Mouse (Mus musculus) A20 (cell line): ENCODE data around the gene Trp53i13.
A peak's percentile ranks its signal among the peaks of the same experiment; 100 is the strongest.
"Not testable (repeated sequence)": the region's sequence is repeated elsewhere in the genome, so short reads cannot be mapped to it uniquely, and the experiment has no call there.

Experiments used
- DNase-seq: peaks from one replicate; pipeline ENCODE4 v3.0.0-alpha.2; 2011; ENCODE audit warnings: low read depth, low spot score

Gene Trp53i13

DNA sequence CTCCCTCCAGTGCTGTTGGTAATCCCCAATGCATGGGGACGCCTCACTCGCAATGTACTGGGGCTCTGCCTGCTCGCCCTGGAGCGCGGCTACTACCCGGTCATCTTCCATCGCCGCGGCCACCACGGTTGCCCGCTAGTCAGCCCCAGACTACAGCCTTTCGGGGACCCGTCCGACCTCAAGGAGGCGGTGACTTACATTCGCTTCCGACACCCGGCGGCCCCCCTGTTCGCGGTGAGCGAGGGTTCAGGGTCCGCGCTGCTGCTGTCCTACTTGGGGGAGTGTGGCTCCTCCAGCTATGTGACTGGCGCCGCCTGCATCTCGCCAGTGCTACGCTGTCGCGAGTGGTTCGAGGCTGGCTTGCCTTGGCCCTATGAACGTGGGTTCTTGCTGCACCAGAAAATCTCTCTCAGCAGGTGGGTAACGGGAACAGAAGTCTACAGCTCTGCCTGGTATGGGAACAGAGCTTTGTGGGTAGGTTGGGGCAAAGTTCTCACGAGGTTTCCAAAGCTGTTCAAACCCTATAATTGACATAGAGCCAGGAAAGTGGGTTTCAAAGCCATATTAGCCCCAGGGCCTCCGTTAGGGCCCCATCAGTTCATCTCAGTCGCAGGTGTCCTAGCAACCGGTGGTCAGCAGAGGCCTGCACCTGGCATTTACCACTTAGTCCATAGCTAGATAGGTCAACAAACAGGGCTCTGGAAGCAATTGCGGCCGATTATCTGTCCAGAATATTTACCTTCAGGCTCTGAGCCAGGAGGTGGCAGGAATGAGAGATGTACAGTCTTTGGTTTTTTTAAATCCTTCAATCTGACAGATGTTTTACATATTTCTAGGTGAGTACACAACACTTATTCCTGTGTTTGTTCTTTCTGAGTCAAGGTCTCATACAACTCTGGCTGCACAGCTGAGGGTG is at the start of gene Trp53i13:
Gene Trp53i13 (minus strand): TSS at position 344 of the 916 bp plus-strand sequence.
- DNase-seq: no peak

DNA sequence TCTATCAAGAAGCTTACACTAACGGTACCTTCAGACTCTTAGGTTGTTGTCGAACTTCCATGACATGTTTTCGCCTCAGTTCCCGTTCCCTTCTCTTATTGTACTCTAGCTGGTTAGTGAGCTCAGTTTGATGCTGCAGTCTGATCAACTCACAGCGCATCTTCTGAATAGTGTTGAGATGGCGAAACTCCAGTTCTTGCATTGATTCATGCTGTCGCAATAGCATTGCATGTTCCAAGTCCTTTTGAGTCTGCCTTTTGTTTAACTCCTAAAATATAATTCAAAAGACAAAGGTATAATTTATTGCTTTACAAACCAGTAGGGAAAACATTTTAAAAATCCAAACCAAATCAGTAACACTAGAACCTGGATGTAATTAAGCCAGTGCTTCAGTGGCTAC is 29.5 kb upstream of the Trp53i13 start:
- no peak for DNase-seq

DNA sequence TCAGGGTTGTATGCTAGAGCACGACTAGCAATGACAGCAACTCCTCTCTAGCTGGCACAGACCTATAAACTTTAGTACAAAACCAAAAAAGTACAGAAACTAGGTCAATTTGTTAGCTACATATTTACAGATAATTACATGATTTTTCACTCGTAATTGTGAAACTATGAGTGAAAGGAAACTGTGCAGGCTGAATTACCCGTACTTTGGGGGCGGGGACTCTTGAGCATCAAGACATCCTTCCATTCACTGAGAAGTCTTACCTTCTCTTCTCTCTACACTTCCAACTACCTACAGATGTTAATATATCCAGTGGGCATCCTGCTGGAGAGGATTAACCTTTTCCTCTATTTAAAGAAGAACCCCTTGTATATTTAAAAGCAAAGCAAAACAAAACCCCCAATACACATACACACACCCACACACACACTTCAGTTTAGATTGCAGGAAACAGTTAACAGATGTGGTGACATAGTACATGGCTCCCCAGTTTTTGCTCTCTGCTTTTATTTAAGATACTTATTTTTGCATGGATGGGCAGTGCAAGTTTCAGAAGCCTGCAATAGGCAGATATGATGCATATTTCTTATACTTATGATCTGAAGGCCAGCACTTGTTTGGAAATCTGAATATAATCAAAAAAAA is 16.5 kb upstream of the Trp53i13 start:
- no peak for DNase-seq

DNA sequence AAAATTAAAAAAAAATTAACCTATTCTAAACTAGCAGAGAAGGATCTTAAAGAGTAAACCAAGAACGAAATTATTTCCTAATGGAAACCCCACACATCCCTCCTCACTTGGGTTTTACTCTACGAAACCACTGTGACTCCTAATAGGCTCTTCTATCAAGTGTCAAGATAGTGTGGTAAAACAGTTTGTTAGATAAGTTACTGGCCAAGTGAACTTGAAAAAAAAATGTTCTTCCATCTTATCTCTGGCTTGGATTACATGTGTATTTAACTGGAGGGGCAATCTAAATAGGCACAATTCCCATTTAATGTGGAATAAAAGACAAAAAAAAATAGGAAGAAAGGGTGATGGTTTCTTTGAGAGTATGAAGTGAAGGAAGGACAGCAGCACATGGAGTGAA is 15.1 kb upstream of the Trp53i13 start:
- DNase-seq: no peak

DNA sequence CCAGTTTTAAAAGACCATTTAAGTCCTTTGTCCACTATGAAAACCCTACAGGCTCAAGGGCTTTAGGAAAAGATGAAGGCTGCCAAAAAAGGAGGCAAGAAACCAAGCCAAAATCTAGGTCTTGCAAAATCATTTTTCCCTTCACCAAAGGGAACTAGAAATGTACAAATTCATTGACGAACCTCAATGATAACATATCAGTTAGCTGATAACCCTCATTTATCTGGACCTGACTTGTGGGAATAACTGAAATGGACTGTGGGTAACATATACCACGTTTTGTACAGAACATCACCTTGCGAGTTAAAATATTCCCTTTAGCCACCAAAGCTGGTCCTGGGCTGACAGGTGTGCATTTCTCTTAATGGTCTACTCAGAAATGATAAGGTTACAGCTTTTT is 13.9 kb upstream of the Trp53i13 start:
- DNase-seq: no peak

DNA sequence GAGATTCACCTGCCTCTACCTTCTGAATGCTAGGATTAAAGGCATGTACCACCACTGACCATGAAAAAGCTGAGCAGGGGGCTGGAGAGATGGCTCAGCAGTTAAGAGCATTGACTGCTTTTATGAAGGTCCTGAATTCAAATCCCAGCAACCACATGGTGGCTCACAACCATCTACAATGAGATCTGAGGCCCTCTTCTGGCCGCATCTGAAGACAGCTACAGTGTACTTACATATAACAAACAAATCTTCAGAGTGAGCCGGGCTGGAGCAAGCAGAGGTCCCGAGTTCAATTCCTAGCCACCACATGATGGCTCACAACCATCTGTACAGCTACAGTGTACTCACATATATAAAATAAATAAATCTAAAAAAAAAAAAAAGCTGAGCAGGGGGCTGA is 12.6 kb upstream of the Trp53i13 start:
- not testable (repeated sequence) for DNase-seq

DNA sequence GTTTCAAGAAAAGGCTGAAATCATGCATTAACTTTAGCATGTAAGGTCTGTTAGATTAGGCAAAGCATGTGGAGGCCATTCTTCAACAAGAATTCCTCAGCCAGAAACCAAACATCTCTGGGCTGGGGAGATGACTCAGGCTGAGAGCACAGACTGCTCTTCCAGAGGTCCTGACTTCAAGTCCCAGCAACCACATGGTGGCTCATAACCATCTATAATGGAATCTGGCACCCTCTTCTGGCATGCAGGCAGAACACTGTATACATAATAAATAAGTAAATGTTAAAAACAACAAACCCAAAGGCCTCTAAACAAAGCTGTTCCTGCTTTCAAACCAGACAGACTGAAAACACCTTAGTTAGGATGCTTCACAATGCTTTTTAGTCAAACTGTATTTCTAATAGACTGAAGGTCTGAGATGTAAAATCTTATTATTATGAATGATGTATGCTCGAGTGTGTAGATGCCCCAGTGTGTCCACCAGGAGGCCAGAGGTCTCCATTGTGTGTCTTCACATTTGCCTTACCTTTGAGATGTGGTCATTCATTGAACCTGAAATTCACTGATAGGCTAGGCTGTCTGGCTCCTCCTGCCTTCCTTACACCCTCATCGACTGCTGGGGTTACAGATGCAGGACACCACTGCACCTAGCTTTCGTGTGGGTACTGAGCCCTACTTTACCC is 10.2 kb upstream of the Trp53i13 start:
- peak; percentile 48 for DNase-seq

DNA sequence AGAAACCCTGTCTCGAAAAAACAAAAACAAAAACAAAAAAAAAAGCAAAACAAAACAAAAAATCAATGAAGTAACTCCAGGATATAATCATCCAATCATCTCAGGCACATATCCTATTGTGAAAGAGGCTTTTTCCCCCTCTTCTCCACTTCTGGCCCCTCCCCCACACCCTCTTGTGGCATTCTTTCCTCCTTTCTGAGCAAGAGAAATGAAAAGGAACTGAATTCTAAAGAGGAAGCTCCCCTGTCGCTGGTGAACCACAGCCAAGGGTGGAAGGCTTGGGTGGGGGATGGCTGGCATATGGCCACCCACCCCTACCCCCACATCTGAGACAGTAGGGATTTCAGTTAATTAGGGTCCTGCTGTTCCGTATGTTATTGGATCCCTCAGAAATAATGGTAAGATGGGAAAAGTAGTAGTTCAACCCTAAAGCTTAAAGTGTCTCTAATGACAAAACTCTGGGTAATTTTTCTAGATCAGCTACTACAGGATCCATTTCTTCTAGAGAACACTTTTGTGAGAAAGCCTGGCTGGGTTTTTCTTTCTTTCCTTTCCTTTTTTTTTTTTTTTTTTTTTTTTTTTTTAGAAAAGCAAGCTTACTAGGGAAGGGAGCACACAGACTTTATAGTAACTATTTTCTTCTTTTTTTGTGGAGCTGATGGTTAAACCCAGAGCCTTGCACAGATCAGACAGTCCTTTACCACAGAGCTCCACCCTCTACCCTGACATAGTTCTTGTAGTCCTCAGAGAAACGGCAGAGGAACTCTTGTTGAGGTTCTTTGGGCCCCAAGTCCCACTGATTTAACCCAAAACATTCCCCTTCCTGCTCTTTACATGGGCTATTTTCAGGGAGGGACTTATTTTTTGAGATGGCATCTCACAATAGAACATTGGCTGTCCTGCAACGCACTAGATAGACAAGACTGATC is 5.1 kb upstream of the Trp53i13 start:
- DNase-seq: no peak

DNA sequence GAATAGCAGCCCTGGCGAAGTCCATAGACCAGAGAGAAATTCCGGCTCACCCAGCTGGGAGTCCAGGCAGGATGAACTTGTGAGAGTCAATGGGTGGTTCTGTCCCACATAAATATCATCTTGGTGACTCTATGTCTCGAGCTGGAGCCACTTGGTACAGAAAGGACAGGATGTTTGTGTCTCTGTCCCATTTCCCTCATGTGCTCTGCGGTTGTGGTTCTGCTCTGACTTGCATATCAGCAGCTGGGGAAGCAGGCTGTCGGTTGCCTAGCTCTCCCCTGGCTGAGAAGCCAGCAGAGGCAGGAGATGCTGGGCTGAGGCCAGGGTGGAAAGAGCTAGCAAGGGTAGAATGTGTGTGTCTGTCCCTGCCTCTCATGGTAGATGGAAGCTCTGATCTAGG is 3.3 kb upstream of the Trp53i13 start, which contains the start of gene Gm10392:
Gene Gm10392 (minus strand): TSS at position 156 of the 400 bp plus-strand sequence.
- DNase-seq: no peak

DNA sequence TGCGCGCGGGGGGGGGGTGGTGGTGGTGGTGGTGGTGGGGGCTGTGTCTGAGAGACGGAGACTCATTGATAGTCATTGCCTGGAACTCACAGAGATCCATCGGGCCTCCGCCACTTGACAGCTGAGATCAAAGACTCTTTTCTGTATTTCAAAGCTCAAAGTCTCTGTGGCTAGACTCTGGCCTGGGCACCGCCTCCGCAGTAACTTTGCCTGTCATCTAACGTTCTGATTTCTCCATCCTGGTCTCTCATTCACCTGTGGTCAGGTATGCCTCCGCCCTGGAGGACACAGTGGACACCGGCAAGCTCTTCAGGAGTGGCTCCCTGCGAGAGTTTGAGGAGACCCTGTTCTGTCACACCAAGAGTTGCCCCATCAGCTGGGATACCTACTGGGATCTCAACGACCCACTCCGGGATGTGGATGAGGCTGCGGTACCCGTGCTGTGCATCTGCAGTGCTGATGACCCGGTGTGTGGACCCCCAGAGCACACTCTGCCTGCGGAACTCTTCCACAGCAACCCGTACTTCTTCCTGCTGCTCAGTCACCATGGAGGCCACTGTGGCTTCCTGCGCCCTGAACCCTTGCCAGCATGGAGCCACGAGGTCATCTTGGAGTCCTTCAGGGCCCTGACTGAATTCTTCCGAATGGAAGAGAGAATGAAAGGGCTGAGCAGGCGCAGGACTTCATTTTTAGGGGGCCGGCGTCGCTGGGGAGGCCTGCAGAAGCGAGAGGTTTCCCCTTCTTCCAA is 2.4 kb upstream of the Trp53i13 start:
- DNase-seq: no peak

DNA sequence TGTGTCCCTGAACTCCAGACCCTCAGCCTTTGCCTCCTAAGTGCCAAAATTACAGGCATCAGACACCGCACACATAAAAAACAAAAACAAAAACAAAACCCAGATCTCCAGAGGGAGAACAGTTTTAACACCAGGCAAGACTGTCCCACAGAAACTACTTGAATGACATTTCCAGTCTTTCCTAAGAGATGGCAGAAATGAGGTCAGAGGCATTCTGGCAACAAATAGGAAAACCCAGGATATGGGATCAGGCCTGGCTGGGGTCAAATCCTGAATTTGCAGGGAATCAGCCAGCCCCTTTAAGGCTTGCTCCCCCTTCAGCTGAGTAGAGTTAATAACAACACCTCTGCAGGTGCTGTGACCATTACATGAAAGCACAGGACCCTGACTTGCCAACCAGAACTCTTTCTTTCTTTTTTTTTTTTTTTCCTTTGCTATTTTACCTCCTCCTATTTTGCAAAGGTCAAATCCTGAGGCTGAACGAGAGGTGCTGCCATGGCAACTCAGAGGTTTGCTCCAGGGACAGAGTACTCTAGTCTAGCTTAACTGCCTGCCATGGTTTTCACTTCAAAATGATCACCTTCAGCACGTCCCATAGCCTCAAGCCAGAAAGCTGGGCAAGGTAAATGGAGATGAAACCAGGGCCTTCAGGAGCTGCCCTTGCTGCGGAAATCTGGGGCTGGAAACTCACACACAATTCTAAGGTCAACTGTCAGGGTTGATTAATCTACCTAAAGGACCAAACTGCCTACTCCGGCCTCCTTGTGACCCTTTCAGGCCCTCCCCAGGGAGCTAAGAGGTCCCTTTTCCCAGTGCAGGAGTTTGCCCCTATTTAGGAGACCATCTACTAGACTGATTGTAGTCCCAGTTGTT is 1.0 kb upstream of the Trp53i13 start:
- no peak for DNase-seq

DNA sequence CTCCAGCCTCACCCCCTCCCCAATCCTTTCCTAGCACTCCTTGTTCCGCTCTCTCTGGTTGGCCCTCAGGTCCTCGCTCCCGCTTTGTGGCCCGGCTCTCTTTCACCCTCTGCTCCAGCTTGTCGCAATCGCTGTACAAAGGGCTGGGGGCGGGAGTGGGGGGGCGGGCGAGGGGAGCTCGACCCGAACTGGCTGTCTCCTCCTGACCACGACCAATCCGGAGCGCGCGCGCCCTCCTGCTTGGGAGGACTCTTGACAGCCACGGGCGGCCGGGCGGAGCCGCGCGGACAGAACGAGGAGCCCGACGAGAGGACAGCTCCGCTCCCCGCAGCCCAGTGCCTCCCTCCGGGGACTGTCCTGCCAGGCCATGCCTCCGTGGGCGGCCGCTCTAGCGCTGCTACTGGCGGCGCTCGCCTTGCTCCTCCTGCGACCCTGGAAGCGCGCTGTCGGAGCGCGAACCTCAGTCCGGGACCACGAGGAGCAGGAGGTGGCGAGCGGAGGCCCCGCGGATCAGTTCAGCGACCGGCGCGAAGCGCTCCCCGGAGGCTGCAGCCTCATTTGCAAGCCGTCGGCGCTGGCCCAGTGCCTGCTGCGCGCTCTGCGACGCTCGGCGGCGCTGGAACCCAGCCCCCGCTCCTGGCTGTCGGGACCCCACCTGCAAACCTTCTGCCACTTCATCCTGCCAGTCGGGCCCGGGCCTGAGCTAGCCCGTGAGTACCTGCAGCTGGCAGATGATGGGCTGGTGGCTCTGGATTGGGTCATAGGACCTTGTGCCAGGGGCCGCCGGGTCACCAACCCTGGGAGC is 746 bp downstream of the Trp53i13 start, which contains the start of gene Abhd15:
Gene Abhd15 (plus strand): TSS at position 290 of the 805 bp plus-strand sequence.
- peak; percentile 80 for DNase-seq

DNA sequence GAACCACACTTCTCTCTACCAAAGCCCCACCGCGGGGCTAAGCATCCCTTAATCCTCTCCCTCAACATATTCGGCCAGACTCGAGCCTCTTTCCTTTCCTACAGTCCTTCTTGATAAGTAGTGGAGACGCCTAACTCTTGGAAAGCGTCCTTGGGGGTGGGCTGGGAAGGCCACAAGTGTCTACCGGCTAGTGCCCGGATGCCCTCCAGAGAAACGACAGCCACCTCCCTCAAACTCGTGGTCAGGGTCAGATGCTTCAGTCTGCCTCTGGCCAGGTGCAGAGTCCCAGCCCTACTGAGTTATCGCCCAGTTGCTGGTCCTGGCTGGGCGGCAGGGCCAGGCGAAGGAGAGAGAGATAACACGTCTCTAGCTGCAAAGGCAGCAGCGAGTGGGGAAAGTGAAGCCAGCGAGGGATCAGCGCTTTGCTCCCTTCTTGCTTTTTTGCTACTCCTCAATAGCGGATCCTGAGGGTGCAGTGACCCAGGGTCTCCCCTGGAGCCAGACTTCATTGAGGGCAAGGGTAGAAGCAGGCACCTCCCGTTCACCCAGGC is 1.4 kb downstream of the Trp53i13 start:
- DNase-seq: peak; percentile 57

DNA sequence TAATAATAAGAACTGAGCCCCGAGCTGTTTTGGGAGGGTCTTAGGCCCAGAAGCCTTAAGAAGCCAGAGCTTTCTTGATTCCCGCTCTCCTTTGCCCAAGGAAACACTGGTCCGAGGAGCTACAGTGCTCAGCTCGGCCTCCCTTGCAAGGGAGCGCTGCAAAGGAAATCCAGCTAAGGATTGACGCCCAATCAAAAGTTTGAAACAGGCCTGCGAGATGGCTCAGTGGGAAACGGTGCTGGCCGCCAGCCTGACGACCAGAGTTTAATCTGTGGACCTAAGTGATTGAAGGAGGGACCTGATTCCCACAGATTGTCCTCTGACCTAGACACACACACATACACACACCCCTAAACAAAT is 2.0 kb downstream of the Trp53i13 start:
- DNase-seq: no peak

DNA sequence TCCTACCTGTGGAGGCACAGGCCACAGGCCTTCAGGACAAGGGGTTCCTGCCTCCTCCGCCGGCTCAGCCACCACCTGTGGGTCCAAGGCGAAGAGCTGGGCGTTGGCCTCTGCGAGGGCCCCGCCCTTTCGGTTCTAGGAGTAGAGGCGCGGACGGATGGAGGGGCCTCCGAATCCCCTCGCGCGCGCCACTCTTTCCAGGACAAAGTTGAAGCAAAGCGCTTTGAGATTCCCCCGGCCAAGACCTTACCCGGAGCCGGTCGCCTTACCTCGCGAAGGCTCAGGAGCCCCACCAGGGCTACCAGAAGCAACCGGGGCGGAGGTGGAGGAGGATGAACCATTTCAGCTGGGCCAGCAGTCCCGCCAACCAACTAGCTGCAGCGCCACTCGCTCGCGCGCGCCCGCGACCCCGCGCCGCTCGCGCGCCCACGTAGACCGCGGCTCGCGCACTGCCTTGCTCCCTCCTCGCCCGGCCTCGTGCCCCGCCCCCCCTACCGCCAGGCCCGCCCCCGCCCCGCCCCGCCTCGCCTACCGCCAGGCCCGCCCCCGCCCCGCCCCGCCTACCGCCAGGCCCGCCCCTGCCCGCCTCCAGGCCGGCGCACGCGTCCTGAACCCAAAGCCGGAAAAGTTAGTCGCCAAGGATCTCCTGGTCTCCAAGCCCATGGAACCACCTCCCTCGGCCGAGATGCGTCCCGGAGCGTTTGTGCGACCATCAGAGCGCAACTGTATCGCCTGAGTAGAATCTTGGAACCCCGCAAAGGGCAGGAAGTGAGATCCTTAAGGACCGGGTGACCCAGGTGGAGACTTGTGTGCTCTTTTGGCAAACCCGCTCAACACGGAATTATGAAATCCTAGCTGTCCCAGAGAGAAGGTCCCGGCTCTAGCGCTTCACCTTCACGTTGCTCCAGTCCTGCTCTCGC is 2.6 kb downstream of the Trp53i13 start:
- DNase-seq: peak; percentile 93

DNA sequence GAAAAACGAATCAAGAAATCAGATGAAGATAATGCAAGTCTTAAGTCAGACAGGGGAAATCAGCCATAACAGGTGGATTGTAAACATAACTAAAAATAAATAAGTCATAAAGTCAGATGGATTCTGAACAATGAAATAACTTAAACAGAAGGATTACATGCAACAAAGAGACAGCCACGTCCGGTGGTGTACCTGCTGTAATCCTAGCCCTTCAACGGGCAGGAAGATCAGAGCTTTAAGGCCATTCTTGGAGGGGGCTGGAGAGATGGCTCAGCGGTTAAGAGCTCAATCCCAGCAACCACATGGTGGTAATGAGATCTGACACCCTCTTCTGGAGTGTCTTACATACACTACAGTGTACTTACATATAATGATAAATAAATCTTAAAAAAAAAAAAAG is 4.4 kb downstream of the Trp53i13 start:
- DNase-seq: no peak
